Mouse (Mus musculus) lung, embryonic 14.5 days (tissue): ENCODE results near the gene Lgals9. TPM values are rescaled to one million over a fixed set of nuclear protein-coding genes. Genes with fewer than 3 reads are reported as not detected.
"Not testable (repeated sequence)": the region's sequence is repeated elsewhere in the genome, so short reads cannot be mapped to it uniquely, and the experiment has no call there.

Experiments used
- ATAC-seq: fragments of 200-750 bp; cut with Nextera tagmentation; 2 replicates; pipeline ENCODE4 v1.8.0; 2017; ENCODE audit warnings: mild to moderate bottlenecking, moderate TSS enrichment, moderate library complexity; ENCODE audit not compliant: insufficient read depth
- DNase-seq: peaks from one replicate; pipeline ENCODE4 v3.0.0-alpha.2; 2015
- H3K27ac ChIP-seq: fragments of 300-500 bp; sonication (generic); 2 replicates; pipeline ENCODE4 v1.5.1; 2014; ENCODE audit warnings: low read depth, mild to moderate bottlenecking, moderate library complexity
- H3K27me3 ChIP-seq: fragments of 300-500 bp; sonication (generic); 2 replicates; pipeline ENCODE4 v1.6.1; 2014; ENCODE audit warnings: low read length, control low read depth; ENCODE audit not compliant: insufficient read depth
- H3K36me3 ChIP-seq: fragments of 300-500 bp; sonication (generic); 2 replicates; pipeline ENCODE4 v1.6.1; 2014; ENCODE audit warnings: control low read depth; ENCODE audit not compliant: insufficient read depth
- H3K4me1 ChIP-seq: fragments of 300-500 bp; sonication (generic); 2 replicates; pipeline ENCODE4 v1.6.1; 2014; ENCODE audit warnings: antibody characterized with exemption, control low read depth; ENCODE audit not compliant: insufficient read depth
- H3K4me2 ChIP-seq: fragments of 300-500 bp; sonication (generic); 2 replicates; pipeline ENCODE4 v1.6.1; 2014; ENCODE audit warnings: mild to moderate bottlenecking
- H3K4me3 ChIP-seq: fragments of 300-500 bp; sonication (generic); 2 replicates; pipeline ENCODE4 v1.5.1; 2014; ENCODE audit warnings: low read depth, low read length
- H3K9ac ChIP-seq: fragments of 300-500 bp; sonication (generic); 2 replicates; pipeline ENCODE4 v1.6.1; 2014
- H3K9me3 ChIP-seq: fragments of 300-500 bp; sonication (generic); 2 replicates; pipeline ENCODE4 v1.6.1; 2016; ENCODE audit warnings: low read depth, low read length, control low read depth
- CTCF ChIP-seq: IDR thresholded peaks from 2 replicates; pipeline ENCODE4 v1.5.1; 2016; ENCODE audit warnings: antibody characterized with exemption, low read depth
- WGBS: fragments of 180-500 bp; shearing (Covaris S2); extraction: QIAGEN DNeasy Blood & Tissue Kit; methylation state at CpG from one replicate; pipeline ENCODE4 v1.1.7; 2014; 5-methylcytosine and 5-hydroxymethylcytosine counted together
- polyA plus RNA-seq: library from polyadenylated mRNA; unstranded; fragments of >200 nt; fragmentation: Nextera tagmentation; extraction: Ambion mirVana; gene quantifications from 2 replicates; pipeline ENCODE4 v1.2.1, GENCODE M21; 2014

Gene Lgals9
- polyA plus RNA-seq, 1 experiment from 2014 or later, result 23.9 TPM

DNA sequence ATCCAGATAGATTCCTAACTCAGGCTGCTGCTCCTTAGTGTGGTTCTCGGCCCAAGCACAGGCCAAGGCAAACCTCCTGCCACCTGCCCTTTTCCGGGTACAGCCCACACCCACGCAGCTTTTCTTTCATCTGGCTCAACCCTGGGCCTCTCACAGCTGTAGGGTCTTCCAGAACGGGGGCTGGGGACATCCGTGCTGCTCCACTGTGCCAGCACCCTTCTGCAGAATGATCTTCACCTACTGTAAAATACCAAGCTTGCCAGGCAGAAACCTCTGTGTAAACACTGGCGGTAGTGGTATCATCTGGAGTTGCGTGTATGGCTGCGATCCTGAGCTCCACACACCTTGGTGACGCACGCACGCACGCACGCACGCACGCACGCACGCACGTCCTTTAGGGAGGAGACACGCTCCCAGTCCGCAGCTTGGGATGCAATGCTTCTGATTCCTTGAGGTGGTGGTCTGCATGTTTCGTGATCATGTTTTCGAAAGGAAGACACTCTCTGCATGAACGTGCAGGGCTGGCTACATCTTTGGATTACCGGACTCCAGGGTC is 31.0 kb upstream of the Lgals9 start:
- H3K27ac ChIP-seq, result no peak overlapping the region
- H3K4me1 ChIP-seq, result peaks cover 5% of the 10 kb centered on the region; the same call in 1 of the 2 replicates
- no peak overlapping the region for H3K9ac ChIP-seq
- peaks cover 32% of the 10 kb centered on the region; the same call in 1 of the 2 replicates for H3K36me3 ChIP-seq
- WGBS, result 87% methylated on average over 24 of the region's 24 CpGs
- no peaks in the 10 kb centered on the region for H3K9me3 ChIP-seq
- DNase-seq (no peak), ATAC-seq (no peak)
- H3K4me3 ChIP-seq, result no peak overlapping the region
- no peaks in the 10 kb centered on the region for H3K27me3 ChIP-seq
- no peak for TF ChIP-seq CTCF
- H3K4me2 ChIP-seq, result no peak overlapping the region

DNA sequence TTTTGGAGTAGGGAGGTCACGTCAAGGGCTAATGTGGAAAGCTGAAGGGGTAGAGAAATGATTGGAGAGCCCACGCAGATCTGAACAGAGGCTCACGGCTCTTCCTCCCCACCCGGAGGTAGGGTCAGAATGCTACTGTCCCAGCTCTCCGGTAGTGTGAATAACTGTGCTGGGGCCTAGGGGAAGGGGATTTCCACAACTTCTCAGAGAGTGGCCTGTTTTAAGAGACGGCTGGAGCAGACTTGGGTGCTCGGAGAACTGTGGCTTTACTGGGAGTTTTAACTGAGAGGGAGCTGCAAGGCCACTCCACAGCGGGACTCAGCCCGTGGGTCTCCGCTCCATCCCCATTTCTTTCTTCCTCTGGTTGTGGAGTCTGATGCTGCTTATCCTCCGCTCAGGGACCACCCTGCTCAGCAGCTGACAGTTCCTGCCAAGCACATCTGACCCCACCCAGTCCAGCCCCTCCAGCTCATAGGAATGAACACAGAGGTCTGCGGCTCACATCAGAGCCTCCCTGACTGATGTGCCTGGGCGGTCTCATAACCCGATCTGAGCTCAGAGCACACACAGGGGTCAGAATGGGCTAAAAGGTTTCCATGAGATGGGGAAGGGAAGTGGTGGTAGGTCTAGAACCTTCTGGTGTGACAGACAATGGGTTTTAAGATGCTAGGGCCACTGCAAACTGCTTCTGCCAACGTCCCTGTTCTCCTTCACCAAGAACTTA is 30.0 kb upstream of the Lgals9 start:
- Histone ChIP-seq H3K9ac (0 out of 2 replicates have a peak overlapping the region, but pooled peaks have one; percentile 8), H3K27ac (peak overlapping the region; percentile 0; the same call in 1 of the 2 replicates), H3K4me2 (no peak overlapping the region), H3K4me1 (peaks cover 5% of the 10 kb centered on the region; the same call in 1 of the 2 replicates), H3K9me3 (no peaks in the 10 kb centered on the region), H3K27me3 (no peaks in the 10 kb centered on the region), H3K36me3 (peaks cover 25% of the 10 kb centered on the region; the same call in 1 of the 2 replicates), H3K4me3 (no peak overlapping the region)
- DNase-seq (no peak), ATAC-seq (no peak; the same call in 1 of the 2 replicates)
- 47% methylated on average over 15 of the region's 15 CpGs for whole genome bisulfite sequencing
- no peak for TF ChIP-seq CTCF

DNA sequence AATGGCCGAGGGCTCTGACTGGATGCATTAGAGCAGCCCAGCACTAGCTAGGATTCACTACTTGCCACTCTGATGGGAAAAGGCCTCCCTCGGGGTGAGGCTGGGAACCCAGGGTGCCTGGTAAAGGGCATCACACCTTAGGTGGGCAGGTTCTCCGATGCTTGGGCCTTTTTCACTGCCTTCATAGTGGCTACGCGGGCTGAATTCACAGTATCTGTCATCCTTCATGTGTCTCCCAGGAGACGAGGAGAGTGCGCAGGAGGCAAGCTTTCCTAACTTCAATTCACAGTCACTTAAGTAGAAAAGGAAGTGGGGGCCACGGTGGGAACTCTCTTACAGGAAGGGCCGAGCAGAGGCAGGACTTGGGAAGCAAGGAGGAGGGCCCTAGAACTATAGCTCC is 29.1 kb upstream of the Lgals9 start:
- no peak overlapping the region for H3K4me2 ChIP-seq
- 49% methylated on average over 9 of the region's 9 CpGs for WGBS
- H3K9ac ChIP-seq, result no peak overlapping the region
- H3K36me3 ChIP-seq, result peaks cover 20% of the 10 kb centered on the region; the same call in 1 of the 2 replicates
- no peak overlapping the region for H3K27ac ChIP-seq
- TF ChIP-seq CTCF, result no peak
- H3K27me3 ChIP-seq, result no peaks in the 10 kb centered on the region
- no peak for ATAC-seq
- no peak overlapping the region for H3K4me3 ChIP-seq
- H3K4me1 ChIP-seq, result peaks cover 5% of the 10 kb centered on the region; the same call in 1 of the 2 replicates
- H3K9me3 ChIP-seq, result no peaks in the 10 kb centered on the region
- peak; percentile 42 for DNase-seq

DNA sequence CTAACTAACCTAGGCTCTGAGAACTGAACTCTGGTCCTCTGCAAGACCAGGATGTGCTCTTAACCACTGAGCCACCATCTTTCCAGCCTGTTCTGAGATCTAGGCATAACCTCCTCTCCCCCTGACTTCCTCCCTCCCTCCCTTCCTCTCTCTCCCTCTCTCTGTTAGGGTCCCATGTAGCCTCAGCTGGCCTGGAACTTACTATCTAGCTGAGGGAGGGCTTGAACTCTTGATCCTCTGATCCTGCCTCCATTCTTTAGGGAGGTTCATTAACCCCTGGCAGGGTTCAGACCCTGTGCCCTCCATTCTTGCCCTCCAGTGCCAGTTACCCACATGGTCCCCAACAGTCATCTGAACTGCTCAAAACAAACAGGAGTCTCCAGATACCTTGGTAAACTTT is 28.3 kb upstream of the Lgals9 start:
- H3K4me3 ChIP-seq, result no peak overlapping the region
- H3K4me2 ChIP-seq, result no peak overlapping the region
- DNase-seq (no peak), ATAC-seq (no peak)
- H3K27ac ChIP-seq, result no peak overlapping the region
- H3K27me3 ChIP-seq, result no peaks in the 10 kb centered on the region
- no peaks in the 10 kb centered on the region for H3K9me3 ChIP-seq
- no peak for TF ChIP-seq CTCF
- H3K4me1 ChIP-seq, result peaks cover 5% of the 10 kb centered on the region; the same call in 1 of the 2 replicates
- H3K9ac ChIP-seq, result no peak overlapping the region
- H3K36me3 ChIP-seq, result peaks cover 15% of the 10 kb centered on the region; the same call in 1 of the 2 replicates

DNA sequence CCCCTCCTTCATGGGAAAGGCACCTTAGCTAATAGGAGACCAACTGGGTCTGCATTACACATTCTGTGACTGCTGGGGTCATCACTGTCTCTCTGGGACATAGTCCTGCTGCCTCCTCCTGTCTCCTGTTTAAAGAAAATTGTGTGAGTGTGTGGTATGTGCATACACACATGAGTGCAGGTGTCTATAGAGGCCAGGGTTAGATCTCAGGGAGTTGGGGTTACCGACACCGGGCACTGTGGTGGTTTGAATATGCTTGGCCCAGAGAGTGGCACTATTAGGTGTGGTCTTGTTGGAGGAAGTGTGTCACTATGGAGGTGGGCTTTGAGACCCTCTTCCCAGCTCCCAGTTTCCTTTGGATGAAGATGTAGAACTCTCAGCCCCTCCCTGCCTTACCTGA is 27.8 kb upstream of the Lgals9 start:
- ATAC-seq (no peak), DNase-seq (no peak)
- H3K36me3 ChIP-seq, result peaks cover 15% of the 10 kb centered on the region; the same call in 1 of the 2 replicates
- H3K4me3 ChIP-seq, result no peak overlapping the region
- no peak overlapping the region for H3K27ac ChIP-seq
- H3K9ac ChIP-seq, result no peak overlapping the region
- no peaks in the 10 kb centered on the region for H3K27me3 ChIP-seq
- no peaks in the 10 kb centered on the region for H3K9me3 ChIP-seq
- WGBS, result 98% methylated on average over 2 of the region's 2 CpGs
- no peak for TF ChIP-seq CTCF
- H3K4me1 ChIP-seq, result peaks cover 5% of the 10 kb centered on the region; the same call in 1 of the 2 replicates
- no peak overlapping the region for H3K4me2 ChIP-seq

DNA sequence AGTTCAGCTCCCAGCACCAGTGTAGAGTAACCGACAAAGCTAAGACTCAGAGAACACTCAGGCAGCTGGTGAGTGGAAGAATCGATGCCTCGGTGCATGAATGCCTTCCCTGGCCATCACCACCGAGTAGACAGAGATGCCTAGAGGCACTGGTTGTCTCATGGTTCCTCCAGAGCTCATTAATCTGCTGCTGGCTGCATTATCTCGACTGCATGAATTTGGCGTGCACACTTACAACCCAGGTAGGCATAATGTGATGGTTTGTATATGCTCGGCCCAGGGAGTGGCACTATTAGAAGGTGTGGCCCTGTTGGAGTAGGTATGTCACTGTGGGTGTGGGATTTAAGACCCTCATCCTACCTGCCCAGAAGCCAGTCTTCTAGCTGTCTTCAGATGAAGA is 24.1 kb upstream of the Lgals9 start:
- no peak for ATAC-seq
- no peak overlapping the region for H3K4me2 ChIP-seq
- no peaks in the 10 kb centered on the region for H3K9me3 ChIP-seq
- 83% methylated on average over 7 of the region's 7 CpGs for whole genome bisulfite sequencing
- H3K4me3 ChIP-seq, result no peak overlapping the region
- peaks cover 1% of the 10 kb centered on the region; the same call in 1 of the 2 replicates for H3K4me1 ChIP-seq
- no peaks in the 10 kb centered on the region for H3K27me3 ChIP-seq
- no peak overlapping the region for H3K9ac ChIP-seq
- H3K27ac ChIP-seq, result no peak overlapping the region
- TF ChIP-seq CTCF, result no peak
- no peaks in the 10 kb centered on the region for H3K36me3 ChIP-seq
- no peak for DNase-seq

DNA sequence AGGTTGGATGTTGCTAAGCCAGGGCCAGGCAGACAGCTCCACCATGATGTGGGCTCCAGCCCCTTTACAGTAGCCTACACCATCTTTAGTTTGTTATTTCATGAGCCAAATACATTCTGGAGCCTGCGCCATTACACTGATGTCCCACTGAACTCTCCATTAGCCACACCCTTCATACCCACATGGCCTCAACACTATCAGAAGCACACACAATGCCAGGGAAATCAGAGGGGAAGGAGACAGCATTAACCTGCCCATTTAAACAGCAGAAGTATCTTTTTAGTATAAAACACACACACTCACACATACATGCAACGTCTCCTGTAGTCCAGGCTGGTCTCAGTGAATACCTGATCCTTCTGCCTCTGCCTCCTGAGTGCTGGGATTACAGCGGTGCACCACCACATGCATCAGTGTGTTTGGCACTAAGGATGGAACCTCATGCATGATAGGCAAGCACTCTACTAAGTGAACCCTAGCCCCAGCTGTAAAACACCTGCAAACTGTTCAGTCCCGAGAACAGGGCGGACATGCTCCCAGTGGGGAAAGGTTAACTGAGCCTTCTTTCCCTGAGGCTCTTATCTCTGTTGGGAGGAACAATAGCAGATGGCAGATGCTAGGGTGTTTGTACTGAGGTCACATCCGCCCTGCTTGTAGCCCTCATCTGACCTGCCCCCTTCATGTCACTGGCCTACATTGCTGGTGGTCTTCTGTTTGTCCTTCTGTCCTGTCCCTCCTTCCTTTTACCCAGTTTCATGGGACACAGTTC is 23.4 kb upstream of the Lgals9 start:
- H3K27ac ChIP-seq, result no peak overlapping the region
- H3K9me3 ChIP-seq, result no peaks in the 10 kb centered on the region
- no peak overlapping the region for H3K4me3 ChIP-seq
- 71% methylated on average over 6 of the region's 6 CpGs for WGBS
- 0 out of 2 replicates have a peak, but pooled peaks cover under 1% of the 10 kb centered on the region for H3K4me1 ChIP-seq
- H3K9ac ChIP-seq, result no peak overlapping the region
- DNase-seq, result no peak
- no peak for TF ChIP-seq CTCF
- ATAC-seq, result no peak
- no peak overlapping the region for H3K4me2 ChIP-seq
- no peaks in the 10 kb centered on the region for H3K36me3 ChIP-seq
- no peaks in the 10 kb centered on the region for H3K27me3 ChIP-seq

DNA sequence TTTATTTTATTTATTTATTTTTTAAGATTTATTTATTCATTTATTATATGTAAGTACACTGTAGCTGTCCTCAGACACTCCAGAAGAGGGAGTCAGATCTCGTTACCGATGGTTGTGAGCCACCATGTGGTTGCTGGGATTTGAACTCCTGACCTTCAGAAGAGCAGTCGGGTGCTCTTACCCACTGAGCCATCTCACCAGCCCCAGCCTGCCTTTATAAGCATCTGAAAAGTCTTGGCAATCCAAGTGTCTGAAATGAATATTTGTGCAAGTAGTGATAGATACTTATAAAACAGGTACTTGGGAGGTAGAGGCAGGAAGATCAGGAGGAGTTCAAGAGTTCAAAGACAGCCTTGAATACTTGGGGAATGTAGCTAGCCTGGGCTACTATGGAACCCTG is 22.6 kb upstream of the Lgals9 start:
- H3K36me3 ChIP-seq, H3K4me1 ChIP-seq, H3K4me2 ChIP-seq, H3K4me3 ChIP-seq, H3K9ac ChIP-seq, H3K27ac ChIP-seq, ATAC-seq, H3K27me3 ChIP-seq, DNase-seq, H3K9me3 ChIP-seq: not testable (repeated sequence)
- 78% methylated on average over 3 of the region's 3 CpGs for WGBS
